Mouse (Mus musculus) ES-E14 (cell line): ENCODE data around the gene Iqgap2.

Experiments
- CHD2 ChIP-seq: IDR thresholded peaks from 2 replicates; pipeline ENCODE4 v1.6.1; 2014; ENCODE audit warnings: mild to moderate bottlenecking, low read depth, low read length, inconsistent platforms
- HCFC1 ChIP-seq: IDR thresholded peaks from 2 replicates; pipeline ENCODE4 v1.6.1; 2012; ENCODE audit warnings: low read length, inconsistent platforms, borderline replicate concordance; ENCODE audit not compliant: insufficient read depth
- MAFK ChIP-seq: IDR thresholded peaks from 2 replicates; pipeline ENCODE4 v1.6.1; 2014; ENCODE audit warnings: mild to moderate bottlenecking, low read depth, low read length, inconsistent platforms; ENCODE audit not compliant: insufficient read depth
- ZC3H11A ChIP-seq: IDR thresholded peaks from 2 replicates; pipeline ENCODE4 v1.6.1; 2012; ENCODE audit warnings: low read depth, mild to moderate bottlenecking, inconsistent platforms, low read length, borderline replicate concordance
- ZNF384 ChIP-seq: IDR thresholded peaks from 2 replicates; pipeline ENCODE4 v1.6.1; 2012; ENCODE audit warnings: low read depth, low read length, inconsistent platforms

DNA sequence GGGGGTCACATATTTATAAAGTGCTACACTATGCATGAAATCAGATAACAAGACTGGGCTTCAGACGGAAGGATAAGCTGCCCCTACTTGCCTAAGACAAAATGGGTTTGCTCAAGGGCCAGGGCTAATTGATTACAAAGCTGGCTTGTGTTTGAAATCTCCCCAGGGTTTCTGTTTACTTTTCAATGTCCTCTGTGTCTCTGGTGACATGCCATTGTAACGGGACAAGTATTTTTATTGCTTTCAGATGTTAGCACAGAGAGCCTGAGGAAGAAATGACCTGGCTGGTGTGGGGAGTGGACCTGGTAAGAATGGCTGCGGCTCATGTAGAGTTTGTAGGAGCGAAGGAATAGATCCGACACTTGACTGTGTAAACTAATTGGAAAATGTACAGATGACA lies 41.3 kb downstream of the Iqgap2 start:
- no peak for TF ChIP-seq MAFK
- no peak for TF ChIP-seq HCFC1
- TF ChIP-seq ZC3H11A = no peak
- TF ChIP-seq ZNF384 = no peak
- no peak for TF ChIP-seq CHD2
